Mouse (Mus musculus) testis, adult 2 months (tissue): ENCODE data around the gene Maml1.

Experiments used
- CTCF ChIP-seq: fragments of 200-500 bp; IDR thresholded peaks from 2 replicates; pipeline ENCODE4 v1.5.1; 2012; ENCODE audit warnings: low read depth, mild to moderate bottlenecking, inconsistent platforms, low read length, moderate library complexity; ENCODE audit not compliant: control insufficient read depth, insufficient read depth, insufficient replicate concordance
- POLR2A ChIP-seq: fragments of 200-500 bp; IDR thresholded peaks from 2 replicates; pipeline ENCODE4 v1.6.1; 2012; ENCODE audit warnings: low read depth, mild to moderate bottlenecking, inconsistent platforms, low read length, moderate library complexity; ENCODE audit not compliant: control insufficient read depth

DNA sequence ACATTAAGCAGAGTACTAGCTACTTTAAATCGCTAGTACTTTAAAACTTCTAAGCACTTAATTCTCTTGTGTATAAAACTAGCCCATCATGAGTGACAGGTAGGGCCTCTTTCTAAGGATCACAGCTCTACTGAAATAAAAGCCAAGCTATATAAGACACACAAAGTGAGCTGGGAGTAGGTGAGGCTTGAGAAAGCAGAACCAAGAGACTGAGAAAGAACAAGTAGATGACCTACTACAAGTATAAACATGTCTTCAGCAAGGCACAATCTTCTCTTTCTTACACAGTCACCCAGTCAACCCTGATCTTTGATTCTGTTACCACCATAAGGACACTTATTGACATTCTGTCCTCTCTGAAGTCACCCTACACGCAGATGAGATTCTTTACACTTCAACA, 20.7 kb upstream of the Maml1 start:
- TF ChIP-seq POLR2A = no peak
- TF ChIP-seq CTCF = no peak
